Mouse (Mus musculus) cerebellum, postnatal 14 days (tissue): ENCODE data around the gene Nle1.
A peak's percentile ranks its signal among the peaks of the same experiment; 100 is the strongest.
"Not testable (repeated sequence)": the region's sequence is repeated elsewhere in the genome, so short reads cannot be mapped to it uniquely, and the experiment has no call there.

Experiments
- DNase-seq, 2 experiments: peaks; one replicate each; pipeline ENCODE4 v3.0.0; 2021; ENCODE audit warnings: mixed read lengths in 2 of 2

Gene Nle1

DNA sequence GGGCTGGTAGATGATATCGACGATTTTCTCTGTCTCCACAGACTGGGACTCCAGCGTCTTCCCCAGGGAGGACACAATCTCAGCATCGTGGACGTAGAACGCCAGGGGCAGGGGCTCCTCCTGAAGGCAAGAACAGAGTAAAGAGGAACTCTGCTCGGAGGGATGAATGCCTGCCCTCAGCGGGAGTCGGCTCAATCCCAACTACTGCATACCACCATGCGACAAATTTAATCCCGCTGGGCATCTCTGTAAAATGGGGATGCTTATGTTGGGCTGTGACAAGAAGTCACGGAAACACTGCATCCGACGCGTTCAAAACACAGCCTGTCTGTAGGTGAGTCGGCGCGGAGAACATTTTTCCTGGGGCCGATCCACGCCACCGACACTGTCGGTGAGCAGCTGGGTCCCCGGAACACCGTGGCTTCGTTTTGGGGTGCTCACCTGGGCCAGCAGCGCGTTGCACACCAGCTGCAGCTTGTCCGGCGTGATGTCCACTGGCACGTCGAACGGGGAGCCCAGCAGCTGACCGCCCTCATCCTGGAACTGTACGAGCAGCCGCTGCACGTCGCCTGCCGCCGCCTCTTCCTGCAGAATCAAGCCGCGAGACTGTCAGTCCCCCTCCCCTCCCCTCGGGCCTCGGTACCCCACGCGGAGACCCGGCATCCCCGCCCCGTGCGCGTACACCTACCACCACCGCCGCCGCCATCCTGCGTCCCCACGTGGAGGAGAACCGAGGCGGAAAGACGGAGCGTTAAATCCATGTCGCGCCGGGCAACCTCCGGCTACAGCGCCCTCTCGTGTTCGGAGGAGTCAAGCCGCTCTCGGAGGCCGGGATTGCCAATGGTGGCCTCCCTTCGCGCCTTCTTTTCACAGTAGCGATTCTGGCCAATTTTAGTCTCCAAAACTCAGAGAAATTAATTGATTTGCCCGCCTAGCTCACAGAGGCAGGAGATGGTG lies at the start of gene Nle1:
Nle1 (minus strand) TSS at position 761 of the 957 bp plus-strand sequence.
- peak; percentile 97 to 98 for DNase-seq

DNA sequence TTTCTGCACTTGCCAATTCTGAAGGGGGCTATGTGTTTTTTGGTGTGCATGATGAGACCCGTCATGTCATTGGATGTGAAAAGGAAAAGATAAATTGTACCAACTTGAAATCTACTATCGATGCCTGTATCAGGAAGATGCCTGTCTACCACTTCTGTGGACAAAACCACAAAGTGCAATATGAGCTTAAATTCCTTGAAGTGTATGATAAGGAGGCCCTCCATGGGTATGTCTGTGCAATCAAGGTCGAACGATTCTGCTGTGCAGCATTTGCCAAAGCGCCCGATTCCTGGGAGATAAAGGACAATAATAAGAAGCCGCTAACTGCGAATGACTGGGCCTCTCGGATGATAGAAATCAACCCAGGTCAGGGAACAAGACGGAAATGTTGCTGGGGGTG lies 48.7 kb upstream of the Nle1 start:
- no peak for DNase-seq

DNA sequence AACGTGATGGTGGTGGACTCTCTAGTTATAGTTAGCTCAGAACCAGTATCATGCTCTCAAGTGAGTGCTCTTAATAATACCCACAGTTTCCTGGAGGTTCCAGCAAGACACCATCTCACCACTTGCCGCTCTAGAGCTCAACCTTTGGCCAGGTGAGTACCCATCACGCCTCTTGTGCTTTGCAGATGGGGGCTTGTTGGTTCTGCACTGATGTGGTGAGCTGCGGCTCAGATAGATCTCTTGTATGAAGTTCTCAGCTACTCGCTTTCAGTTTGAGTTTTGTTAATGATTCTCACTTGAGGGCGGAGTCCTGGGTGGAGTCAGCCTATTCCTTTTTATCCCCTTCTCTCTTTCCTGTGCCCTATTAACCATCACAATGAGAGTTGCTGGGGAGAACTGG lies 46.4 kb upstream of the Nle1 start:
- DNase-seq = no peak

DNA sequence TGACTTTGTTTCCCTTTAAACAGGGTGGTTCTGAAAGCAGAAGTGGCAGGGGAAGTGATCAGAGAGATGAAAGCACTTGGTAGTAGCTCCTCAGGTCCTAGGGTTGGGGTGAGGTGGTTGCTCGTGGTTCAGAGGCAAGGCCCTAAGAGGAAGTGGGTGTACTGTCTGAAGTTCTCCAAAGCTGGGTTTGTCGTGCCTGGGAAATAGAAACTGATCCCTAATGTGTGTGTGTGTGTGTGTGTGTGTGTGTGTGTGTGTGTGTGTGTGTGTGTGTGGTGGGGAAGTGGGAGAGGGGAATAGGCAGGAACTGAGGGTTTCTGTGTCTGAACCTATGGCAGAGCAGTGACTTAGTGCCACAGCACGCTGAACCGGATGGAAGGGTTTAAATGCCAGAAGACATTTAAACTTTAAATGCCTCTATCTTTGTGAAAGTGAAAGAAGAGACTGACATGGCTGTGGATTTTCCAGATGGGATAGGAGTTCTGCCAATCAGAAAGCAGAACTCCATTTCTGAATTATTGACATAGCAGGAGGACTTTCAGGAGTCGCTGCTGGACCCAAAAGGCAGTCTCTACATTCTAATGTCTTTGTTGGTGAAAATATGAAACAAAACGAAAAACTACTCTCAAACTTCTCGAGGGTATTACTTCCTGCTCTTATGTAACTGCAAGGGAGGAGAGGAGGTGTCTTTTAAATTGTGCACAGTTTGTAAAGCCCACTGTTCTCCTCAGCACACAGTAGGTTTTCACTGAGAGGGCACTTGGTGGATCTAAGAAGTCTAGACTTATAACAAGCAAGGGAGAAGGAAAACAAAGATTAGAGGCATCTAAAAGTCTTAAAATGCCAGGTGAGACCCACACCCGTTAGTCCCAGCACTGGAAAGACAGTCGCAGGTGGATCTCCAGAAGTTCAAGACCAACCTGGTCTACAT lies 44.7 kb upstream of the Nle1 start:
- DNase-seq = no peak

DNA sequence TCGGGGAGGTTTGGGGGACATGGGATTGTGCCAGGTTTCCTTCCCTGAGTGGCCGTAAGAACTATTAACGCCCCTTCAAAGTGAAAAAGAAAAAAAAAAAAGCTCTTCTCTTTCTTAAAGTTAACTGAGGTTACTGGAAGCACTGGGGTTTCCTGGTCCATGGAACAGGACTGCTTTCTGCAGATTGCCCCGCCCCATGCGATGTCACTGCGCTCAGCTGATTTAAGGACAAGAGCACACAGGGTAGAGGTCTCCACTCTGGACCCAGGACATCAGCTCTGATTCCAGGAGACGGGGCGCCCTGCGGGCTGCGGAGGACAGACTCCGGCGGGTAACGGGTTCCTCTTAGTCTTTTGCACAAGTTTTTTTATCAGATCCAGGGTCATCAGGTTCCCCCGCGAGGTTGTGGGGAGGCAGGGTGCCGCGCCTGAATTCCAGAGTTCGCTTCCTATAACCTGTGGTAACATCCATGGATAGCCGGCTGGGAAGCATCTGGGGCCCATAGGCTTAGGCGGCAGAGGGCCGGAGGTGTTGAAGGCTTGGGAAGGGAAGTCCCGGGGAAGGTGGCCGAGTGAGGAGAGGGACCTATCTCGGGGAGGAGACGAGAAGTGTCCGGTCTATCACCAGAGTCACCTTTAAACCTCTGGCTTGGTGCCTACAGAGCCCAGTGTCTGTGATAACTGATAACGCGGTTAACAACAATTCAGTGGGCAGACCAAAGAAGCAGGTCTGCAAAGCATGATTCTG lies 43.8 kb upstream of the Nle1 start:
- no peak for DNase-seq

DNA sequence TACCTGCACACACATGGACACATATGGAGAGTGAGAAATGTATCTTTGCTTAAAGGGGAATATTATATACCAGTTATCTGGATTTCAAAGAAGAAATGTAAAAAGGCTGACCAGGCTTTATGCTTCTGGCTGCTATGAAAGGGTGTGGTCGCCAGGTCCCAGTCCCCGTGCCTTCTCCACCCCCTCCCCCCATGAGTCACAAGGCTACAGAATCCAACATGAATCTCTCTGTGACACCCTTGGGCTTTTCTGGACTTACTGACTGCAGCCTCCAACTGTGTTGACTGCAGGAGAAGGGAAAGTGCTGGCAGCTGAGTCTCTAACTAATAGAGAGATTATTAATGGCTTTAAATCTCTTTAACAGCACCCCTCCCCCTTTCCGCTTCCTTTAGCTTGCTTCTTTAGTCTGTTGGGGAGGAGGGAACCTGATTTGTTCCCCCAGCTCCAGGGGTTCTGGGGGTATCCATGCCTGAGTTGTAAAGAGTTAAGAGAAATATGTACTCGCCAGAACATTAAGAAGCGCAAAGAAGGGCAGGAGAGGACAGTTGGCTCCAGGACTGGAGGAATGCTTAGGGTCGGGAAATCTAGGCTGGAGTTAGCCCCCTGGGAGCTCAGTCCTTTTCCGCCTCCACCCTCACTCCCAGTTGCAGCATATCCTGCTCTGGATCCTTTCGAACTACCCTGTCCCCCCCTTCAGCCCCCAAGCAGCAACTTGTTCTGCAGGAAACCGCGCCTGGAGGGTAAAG lies 42.7 kb upstream of the Nle1 start, which contains the start of gene Slfn5:
Slfn5 (plus strand) TSS at position 614 of the 746 bp plus-strand sequence.
- no peak for DNase-seq

DNA sequence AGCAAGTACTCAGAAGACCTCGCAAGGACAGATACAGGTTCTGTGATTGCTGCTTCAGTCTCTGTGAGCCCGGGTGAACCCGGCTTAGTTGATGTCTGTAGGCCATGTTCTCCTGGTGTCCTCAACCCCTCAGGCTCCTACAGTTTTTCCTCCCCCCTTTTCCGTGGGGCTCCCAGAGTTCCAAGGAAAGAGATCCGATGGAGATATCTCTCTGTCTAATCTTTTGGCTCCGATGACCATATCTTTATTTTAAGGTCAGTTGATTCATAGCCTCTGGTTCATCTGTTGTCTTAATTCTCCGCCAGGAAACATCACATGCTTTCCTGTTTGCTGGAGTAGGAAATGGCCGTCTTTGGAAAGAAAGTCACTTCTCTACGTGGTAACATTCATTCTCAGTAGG lies 40.8 kb upstream of the Nle1 start:
- DNase-seq = no peak

DNA sequence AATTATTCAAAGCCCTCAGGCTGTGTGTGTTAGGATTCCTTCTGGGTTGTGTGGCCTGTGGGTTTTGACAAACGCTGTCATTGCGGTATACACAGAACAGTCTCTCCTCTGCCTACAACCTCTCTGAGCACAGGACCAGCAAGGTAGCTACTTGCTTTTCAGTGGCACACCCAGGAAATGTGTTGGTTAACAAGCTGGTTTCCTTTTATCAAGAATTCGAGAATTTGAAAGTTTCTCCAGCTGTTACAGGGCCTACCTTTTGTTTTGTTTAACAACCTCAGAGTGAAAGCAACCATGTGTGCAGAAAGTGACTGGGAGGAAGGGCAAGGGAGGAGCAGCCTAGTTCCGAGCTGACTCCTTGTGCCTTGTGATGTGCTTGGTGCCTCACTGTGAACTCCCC lies 39.2 kb upstream of the Nle1 start:
- no peak for DNase-seq

DNA sequence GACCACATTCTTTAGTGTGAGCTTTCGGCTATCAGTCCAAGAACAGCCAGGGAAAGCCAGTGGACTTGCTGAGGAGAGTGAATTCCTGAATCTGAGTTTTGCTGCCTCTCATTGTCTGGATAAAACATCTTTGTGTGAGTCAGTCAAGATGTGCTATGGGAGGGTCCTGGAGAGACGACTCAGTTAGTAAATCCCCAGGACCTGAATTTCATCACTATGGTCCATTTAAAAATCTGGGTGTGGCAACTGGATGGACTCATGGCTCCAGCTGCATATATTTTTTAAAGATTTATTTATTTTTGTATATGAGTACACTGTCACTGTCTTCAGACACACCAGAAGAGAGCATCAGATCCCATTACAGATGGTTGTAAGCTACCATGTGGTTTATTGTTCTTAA lies 37.4 kb upstream of the Nle1 start:
- DNase-seq = no peak

DNA sequence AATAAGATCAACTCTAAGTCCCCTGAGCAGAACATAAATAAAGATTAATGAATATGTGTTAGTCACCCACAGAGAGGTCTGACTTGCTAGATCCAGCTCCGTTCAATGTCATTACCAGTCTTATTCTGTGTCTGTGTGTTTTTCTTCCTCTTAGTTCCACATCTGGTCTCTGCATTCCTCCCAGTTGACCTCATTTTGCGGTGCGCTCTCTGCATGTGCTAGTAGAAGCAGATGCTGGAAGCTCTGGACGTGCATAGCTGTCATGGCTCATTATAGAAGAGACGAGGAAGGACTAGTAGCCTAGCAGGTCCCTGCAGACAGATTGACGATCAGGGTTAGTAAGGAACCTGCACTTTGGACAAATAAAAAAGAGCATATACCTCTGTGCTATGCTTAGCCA lies 35.1 kb upstream of the Nle1 start:
- no peak for DNase-seq

DNA sequence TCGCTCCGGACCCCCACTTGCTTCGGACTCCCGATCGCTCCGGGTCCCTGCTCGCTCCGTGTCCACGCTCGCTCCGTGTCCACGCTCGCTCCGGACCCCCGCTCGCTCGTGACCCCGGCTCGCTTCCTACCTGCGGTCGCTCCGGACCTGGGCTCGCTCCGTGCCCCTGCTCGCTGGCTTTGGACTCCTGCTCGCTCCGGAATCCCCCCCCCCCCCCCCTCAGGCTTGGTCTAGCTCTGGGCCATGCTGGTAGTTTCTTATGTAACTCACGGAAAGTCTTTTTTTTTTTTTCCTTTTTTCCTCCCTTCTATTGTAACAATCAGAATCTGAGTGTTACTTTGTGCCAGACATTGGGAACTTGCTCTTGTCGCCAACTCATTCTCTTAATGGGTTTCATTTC lies 25.0 kb upstream of the Nle1 start:
- no peak for DNase-seq

DNA sequence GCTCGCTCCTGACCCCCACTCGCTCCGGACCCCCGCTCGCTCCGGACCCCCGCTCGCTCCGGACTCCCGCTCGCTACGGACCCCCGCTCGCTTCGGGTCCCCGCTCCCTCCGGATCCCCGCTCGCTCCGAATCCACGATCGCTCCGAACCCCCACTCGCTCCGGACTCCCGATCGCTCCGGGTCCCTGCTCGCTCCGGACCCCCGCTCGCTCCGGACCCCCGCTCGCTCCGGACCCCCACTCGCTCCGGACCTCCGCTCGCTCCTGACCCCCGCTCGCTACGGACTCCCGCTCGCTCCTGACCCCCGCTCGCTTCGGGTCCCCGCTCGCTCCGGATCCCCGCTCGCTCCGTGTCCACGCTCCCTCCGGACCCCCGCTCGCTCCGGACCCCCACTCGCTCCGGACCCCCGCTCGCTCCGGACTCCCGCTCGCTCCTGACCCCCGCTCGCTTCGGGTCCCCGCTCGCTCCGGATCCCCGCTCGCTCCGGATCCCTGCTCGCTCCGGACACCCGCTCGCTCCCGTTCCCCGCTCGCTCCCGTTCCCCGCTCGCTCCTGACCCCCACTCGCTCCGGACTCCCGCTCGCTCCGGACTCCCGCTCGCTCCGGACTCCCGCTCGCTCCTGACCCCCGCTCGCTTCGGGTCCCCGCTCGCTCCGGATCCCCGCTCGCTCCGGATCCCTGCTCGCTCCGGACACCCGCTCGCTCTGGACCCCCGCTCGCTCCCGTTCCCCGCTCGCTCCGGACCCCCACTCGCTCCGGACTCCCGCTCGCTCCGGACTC lies 23.6 kb upstream of the Nle1 start:
- not testable (repeated sequence) for DNase-seq

DNA sequence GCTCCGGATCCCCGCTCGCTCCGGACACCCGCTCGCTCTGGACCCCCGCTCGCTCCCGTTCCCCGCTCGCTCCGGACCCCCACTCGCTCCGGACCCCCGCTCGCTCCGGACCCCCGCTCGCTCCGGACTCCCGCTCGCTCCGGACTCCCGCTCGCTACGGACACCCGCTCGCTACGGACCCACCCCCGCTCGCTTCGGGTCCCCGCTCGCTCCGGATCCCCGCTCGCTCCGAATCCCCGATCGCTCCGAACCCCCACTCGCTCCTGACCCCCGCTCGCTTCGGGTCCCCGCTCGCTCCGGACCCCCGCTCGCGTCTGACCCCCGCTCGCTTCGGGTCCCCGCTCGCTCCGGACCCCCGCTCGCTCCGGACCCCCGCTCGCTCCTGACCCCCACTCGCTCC lies 22.9 kb upstream of the Nle1 start:
- DNase-seq = peak in 1 of 2 experiments; percentile 11

DNA sequence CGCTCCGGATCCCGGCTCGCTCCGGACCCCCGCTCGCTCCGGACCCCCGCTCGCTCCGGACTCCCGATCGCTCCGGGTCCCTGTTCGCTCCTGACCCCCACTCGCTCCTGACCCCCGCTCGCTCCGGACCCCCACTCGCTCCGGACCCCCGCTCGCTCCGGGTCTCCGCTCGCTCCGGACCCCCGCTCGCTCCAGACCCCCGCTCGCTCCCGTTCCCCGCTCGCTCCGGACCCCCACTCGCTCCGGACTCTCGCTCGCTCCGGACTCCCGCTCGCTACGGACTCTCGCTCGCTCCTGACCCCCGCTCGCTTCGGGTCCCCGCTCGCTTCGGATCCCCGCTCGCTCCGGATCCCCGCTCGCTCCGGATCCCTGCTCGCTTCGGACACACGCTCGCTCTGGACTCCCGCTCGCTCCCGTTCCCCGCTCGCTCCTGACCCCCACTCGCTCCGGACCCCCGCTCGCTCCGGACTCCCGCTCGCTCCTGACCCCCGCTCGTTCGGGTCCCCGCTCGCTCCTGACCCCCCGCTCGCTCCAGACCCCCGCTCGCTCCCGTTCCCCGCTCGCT lies 22.3 kb upstream of the Nle1 start:
- peak; percentile 16 to 28 for DNase-seq

DNA sequence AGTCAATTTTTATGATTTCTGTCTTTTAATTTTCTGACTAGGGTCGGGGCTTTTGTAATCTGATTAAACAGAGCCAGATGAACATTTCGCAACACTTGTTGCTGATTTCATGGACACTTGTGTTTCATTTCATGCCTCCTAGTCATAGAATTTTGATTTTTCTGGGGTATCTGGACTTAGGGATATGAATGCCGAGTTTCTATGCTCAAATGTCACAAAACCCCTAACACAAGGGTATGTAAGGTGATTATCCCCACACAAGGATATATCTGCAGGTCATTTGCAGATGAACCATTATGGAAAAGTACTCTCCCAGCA lies 21.4 kb upstream of the Nle1 start:
- DNase-seq = no peak

DNA sequence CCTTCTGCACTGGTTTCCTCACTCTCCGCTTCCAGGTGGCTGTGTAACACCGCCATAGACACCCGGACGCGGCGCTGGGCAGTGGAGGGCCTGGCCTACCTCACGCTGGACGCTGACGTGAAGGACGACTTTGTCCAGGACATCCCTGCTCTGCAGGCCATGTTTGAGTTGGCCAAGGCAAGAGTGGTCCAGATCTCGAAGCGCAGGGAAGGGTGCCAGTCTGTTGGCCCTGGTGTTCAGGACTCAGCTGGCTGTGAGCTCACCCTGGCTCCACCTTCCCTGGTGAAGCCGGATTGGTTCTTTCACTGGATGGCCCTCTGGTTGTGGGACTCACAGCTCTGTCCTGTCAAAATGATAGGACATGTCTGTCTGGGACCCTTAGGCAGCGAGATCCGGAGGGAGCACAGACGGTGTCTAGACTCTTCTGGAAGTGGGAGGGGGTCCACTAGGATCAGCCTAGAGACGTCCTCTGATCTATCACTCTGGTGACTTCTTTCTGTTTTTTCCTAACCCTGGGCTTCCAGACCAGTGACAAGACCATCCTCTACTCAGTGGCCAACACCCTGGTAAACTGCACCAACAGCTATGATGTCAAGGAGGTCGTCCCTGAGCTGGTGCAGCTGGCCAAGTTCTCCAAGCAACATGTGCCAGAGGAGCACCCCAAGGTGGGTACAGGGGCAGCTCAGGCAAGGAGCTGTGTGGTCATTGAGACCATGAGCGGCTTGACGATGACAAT lies 20.9 kb upstream of the Nle1 start:
- DNase-seq = peak; percentile 41

DNA sequence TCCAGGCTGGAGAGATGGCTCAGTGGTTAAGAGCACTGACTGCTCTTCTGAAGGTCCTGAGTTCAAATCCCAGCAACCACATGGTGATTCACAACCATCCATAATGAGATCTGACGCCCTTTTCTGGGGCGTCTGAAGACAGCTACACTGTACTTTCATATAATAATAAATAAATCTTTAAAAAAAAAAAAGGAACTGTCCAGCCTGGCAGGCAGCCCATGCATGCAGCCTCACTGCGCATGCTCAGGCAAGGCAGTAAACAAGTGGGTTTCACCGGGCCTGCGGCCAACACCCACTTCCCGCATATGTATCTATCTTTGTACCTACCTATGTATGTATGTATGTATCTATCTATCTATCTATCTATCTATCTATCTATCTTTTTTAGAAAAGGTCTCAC lies 15.7 kb upstream of the Nle1 start:
- not testable (repeated sequence) for DNase-seq

DNA sequence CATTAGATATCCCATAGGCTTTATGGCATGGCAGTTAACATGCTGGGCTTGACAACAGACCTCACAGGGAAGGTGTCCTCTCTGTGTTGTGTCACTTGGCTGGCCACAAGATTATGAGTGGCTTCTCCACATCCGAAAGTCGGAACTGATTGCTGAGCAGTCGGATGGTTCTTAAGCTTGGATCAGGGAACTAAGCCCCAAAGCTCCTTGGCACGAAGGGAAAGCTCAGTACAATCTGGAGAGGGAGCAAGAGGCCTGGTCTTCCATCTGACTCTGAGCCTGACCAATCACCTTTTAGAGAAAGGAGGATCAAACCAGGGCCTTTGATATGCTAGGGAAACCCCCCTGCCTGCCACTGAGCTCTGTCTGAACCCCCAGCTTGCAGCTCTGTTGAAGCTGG lies 13.5 kb upstream of the Nle1 start:
- DNase-seq = no peak

DNA sequence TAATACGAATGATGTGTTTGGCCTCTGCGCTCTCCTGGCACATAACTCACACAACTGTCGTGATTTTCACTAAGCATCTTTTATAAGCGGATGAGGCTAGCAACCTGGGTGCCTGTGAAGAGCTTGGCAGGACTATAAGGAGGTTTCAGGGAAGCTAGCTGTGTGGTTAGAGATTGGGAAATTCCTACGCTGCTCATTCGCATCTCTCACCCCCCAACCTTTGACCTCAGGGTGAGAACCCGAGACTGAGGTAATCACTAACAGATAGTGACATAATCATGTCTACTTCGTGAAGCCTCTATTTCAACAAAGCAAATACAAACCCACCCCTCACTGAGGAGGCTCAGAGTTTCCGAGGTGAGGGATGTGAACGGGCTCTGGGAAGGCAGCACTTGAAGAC lies 12.6 kb upstream of the Nle1 start:
- no peak for DNase-seq

DNA sequence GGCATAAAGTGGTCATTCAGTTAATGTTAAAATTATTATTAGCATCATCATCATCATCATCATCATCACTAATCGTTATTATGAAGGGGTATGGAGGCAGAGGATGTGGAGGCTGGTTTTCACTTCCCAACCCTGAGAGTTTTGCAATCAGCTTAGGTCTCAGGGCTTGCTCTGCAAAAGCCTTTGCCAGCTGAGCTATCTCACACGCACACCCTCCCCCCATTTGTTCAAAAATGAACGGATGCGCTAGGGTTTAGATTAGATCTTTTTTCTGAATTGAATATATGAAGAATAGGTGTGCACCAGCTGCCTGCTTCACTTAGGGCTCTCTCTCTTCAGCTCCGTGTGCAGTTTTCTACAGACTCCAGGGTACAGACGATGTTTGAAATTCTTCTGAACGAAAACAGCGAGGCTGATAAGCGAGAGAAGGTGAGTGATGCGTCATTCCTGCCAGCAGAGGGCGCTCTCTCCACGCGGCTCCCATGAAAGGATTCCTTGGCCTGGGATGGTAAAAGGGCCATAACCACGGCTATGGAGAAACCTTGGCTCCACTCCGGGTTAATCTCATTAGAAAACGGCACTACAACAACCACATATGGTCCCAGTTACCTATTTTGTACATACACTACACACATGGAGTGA lies 6.6 kb upstream of the Nle1 start:
- peak; percentile 88 to 90 for DNase-seq
